Mouse (Mus musculus) cerebellum, adult 2 months (tissue): ENCODE results near the gene Krt10. TPM values are rescaled to one million over a fixed set of nuclear protein-coding genes. Genes with fewer than 3 reads are reported as not detected.

Experiments used
- DNase-seq, 2 experiments: peaks; one replicate each; pipeline ENCODE4 v3.0.0; 2021
- H3K27ac ChIP-seq: fragments of 200-500 bp; 2 replicates; pipeline ENCODE4 v1.5.1; 2012; ENCODE audit warnings: low read length, control low read depth, inconsistent platforms; ENCODE audit not compliant: insufficient read depth
- H3K27me3 ChIP-seq: fragments of 200-500 bp; 2 replicates; pipeline ENCODE4 v1.6.1; 2012; ENCODE audit warnings: inconsistent platforms, mild to moderate bottlenecking, low read length, moderate library complexity; ENCODE audit not compliant: control insufficient read depth, insufficient read depth
- H3K4me1 ChIP-seq: fragments of 200-500 bp; 2 replicates; pipeline ENCODE4 v1.6.1; 2011; ENCODE audit warnings: low read length; ENCODE audit not compliant: control insufficient read depth, insufficient read depth
- H3K4me3 ChIP-seq: fragments of 200-500 bp; replicated peaks from 2 replicates; pipeline ENCODE3; 2011; ENCODE audit warnings: mild to moderate bottlenecking, low read depth, low read length, control low read depth; ENCODE audit not compliant: insufficient read depth
- CTCF ChIP-seq: fragments of 200-500 bp; IDR thresholded peaks from 2 replicates; pipeline ENCODE4 v1.5.1; 2011; ENCODE audit warnings: low read depth, mild to moderate bottlenecking, control low read depth, low read length, moderate library complexity, borderline replicate concordance; ENCODE audit not compliant: insufficient read depth
- POLR2A ChIP-seq: fragments of 200-500 bp; IDR thresholded peaks from 2 replicates; pipeline ENCODE4 v1.6.1; 2011; ENCODE audit warnings: low read length, control low read depth, borderline replicate concordance; ENCODE audit not compliant: insufficient read depth
- WGBS: fragments of 180-500 bp; shearing (Covaris S2); methylation state at CpG from one replicate; pipeline ENCODE4 v1.1.7; 2018; 5-methylcytosine and 5-hydroxymethylcytosine counted together
- polyA plus RNA-seq: library from polyadenylated mRNA; depleted of rRNA; stranded (reverse); fragments of >200 nt; gene quantifications from 2 replicates; pipeline ENCODE4 v1.2.3, GENCODE M21; 2012; rRNA removed

The Krt10 gene
- polyA plus RNA-seq, 1 experiment = 12.6 TPM

GRCm38 (mm10) chr11:99369853-99370451, 19.2 kb downstream of the Krt10 start:
- TF ChIP-seq CTCF (no peak), POLR2A (no peak)
- 50% methylated on average over 8 of the region's 8 CpGs for WGBS
- no peaks in the 10 kb centered on the region for H3K27me3 ChIP-seq
- H3K4me3 ChIP-seq = no peak overlapping the region
- no peak overlapping the region for H3K27ac ChIP-seq
- H3K4me1 ChIP-seq = 0 out of 2 replicates have a peak, but pooled peaks cover 4% of the 10 kb centered on the region
- peak; percentile 50 to 73 for DNase-seq

- WGBS = 12% methylated on average over 3 of the region's 3 CpGs
- H3K27ac ChIP-seq = no peak overlapping the region
- peak in 1 of 2 experiments; percentile 14 for DNase-seq
- 0 out of 2 replicates have a peak, but pooled peaks cover 4% of the 10 kb centered on the region for H3K4me1 ChIP-seq
- H3K27me3 ChIP-seq = no peaks in the 10 kb centered on the region
- H3K4me3 ChIP-seq = no peak overlapping the region
- TF ChIP-seq POLR2A (no peak), CTCF (peak; percentile 30; the same call in 1 of the 2 replicates)
Measured at GRCm38 (mm10) chr11:99369229-99369628, 19.9 kb downstream of the Krt10 start.

GRCm38 (mm10) chr11:99366791-99367190, 22.4 kb downstream of the Krt10 start:
- no peaks in the 10 kb centered on the region for H3K27me3 ChIP-seq
- no peak for TF ChIP-seq POLR2A
- DNase-seq = peak in 1 of 2 experiments; percentile 22
- no peak overlapping the region for H3K4me3 ChIP-seq
- WGBS = 34% methylated on average over 10 of the region's 10 CpGs
- no peak overlapping the region for H3K27ac ChIP-seq
- H3K4me1 ChIP-seq = 0 out of 2 replicates have a peak, but pooled peaks cover 4% of the 10 kb centered on the region

GRCm38 (mm10) chr11:99364412-99364811, 24.8 kb downstream of the Krt10 start:
- Histone ChIP-seq H3K4me1 (no peaks in the 10 kb centered on the region), H3K27me3 (no peaks in the 10 kb centered on the region), H3K4me3 (no peak overlapping the region), H3K27ac (no peak overlapping the region)
- whole genome bisulfite sequencing = 23% methylated on average over 9 of the region's 9 CpGs
- TF ChIP-seq CTCF = peak; percentile 57; the same call in 1 of the 2 replicates
- no peak for TF ChIP-seq POLR2A
- peak; percentile 21 to 40 for DNase-seq

- H3K27ac ChIP-seq = no peak overlapping the region
- H3K4me1 ChIP-seq = no peaks in the 10 kb centered on the region
- no peak for DNase-seq
- no peaks in the 10 kb centered on the region; the same call in 1 of the 2 replicates for H3K27me3 ChIP-seq
- no peak overlapping the region for H3K4me3 ChIP-seq
- 89% methylated on average over 8 of the region's 8 CpGs for WGBS
- TF ChIP-seq POLR2A (no peak), CTCF (no peak)
Measured at GRCm38 (mm10) chr11:99361423-99361822, 27.7 kb downstream of the Krt10 start.

GRCm38 (mm10) chr11:99351004-99351403, 38.2 kb downstream of the Krt10 start, which contains the start of gene Krt27:
Krt27 (minus strand) TSS chr11:99351104.
- TF ChIP-seq POLR2A (no peak), CTCF (no peak)
- no peak within 1 kb of the TSS for H3K4me3 ChIP-seq
- H3K27ac ChIP-seq = no peak within 1 kb of the TSS
- WGBS = 79% methylated on average over 12 of the region's 12 CpGs
- no peaks in the 10 kb centered on the region for H3K4me1 ChIP-seq
- H3K27me3 ChIP-seq = no peaks in the 10 kb centered on the region
- DNase-seq = no peak

- TF ChIP-seq CTCF (no peak), POLR2A (no peak)
Measured at GRCm38 (mm10) chr11:99339299-99339847, 49.8 kb downstream of the Krt10 start.

GRCm38 (mm10) chr11:99337866-99338265, 51.3 kb downstream of the Krt10 start, which contains the start of gene Krt26:
Krt26 (minus strand) TSS chr11:99337966.
- DNase-seq = no peak
- TF ChIP-seq CTCF (no peak), POLR2A (no peak)
- WGBS = 89% methylated on average over 11 of the region's 11 CpGs
- Histone ChIP-seq H3K4me3 (no peak within 1 kb of the TSS), H3K4me1 (no peaks in the 10 kb centered on the region), H3K27ac (no peak within 1 kb of the TSS), H3K27me3 (no peaks in the 10 kb centered on the region)

More at GRCm38 (mm10) chr11:99339299-99339847, 49.8 kb downstream of the Krt10 start:
- no peak overlapping the region for H3K4me3 ChIP-seq
- DNase-seq = no peak
- no peaks in the 10 kb centered on the region for H3K4me1 ChIP-seq
- WGBS = 8% methylated on average over 11 of the region's 11 CpGs
- no peaks in the 10 kb centered on the region for H3K27me3 ChIP-seq
- H3K27ac ChIP-seq = no peak overlapping the region

Other genes with a start within 250 kb of the Krt10 start
- gene Ccr7, start 234.3 kb downstream of the Krt10 start, polyA plus RNA-seq = 0.11 and 0.30 TPM in 2 replicates
- gene Smarce1, start 158.3 kb downstream of the Krt10 start, polyA plus RNA-seq = 63.3 and 67.1 TPM in 2 replicates
- 37.8 and 39.9 TPM in 2 replicates for gene Krt222, start 145.3 kb downstream of the Krt10 start, polyA plus RNA-seq
- 0.44 and 0.65 TPM in 2 replicates for gene Krt24, start 104.1 kb downstream of the Krt10 start, polyA plus RNA-seq
- gene Krt25, start 66.4 kb downstream of the Krt10 start, polyA plus RNA-seq = 7.0 and 7.2 TPM in 2 replicates
- 0.14 and 0.15 TPM in 2 replicates for gene Krt26, start 51.4 kb downstream of the Krt10 start, polyA plus RNA-seq
- not detected in 2 replicates for gene Krt27, start 38.3 kb downstream of the Krt10 start, polyA plus RNA-seq
- gene Krt28, start 14.5 kb downstream of the Krt10 start, polyA plus RNA-seq = 2.5 and 2.6 TPM in 2 replicates
- 0.11 TPM in 1 of 2 replicates, not detected in the other for gene Krt12, start 32.9 kb upstream of the Krt10 start, polyA plus RNA-seq
- not detected in 2 replicates for gene Krt20, start 48.8 kb upstream of the Krt10 start, polyA plus RNA-seq
- gene Krt23, start 103.8 kb upstream of the Krt10 start, polyA plus RNA-seq = 0.06 and 0.08 TPM in 2 replicates
- gene Krt39, start 132.0 kb upstream of the Krt10 start, polyA plus RNA-seq = not detected in 2 replicates
- gene Krt40, start 153.8 kb upstream of the Krt10 start, polyA plus RNA-seq = not detected in 2 replicates
- gene Krtap3-3, start 161.5 kb upstream of the Krt10 start, polyA plus RNA-seq = not detected in 2 replicates
- not detected in 2 replicates for gene Krtap3-2, start 167.5 kb upstream of the Krt10 start, polyA plus RNA-seq
- not detected in 2 replicates for gene Gm11939, start 170.1 kb upstream of the Krt10 start, polyA plus RNA-seq
- gene Krtap3-1, start 177.3 kb upstream of the Krt10 start, polyA plus RNA-seq = not detected in 2 replicates
- not detected in 2 replicates for gene Krtap1-5, start 191.7 kb upstream of the Krt10 start, polyA plus RNA-seq
- not detected in 2 replicates for gene Krtap1-4, start 194.3 kb upstream of the Krt10 start, polyA plus RNA-seq
- gene Krtap1-3, start 202.0 kb upstream of the Krt10 start, polyA plus RNA-seq = not detected in 2 replicates
- not detected in 2 replicates for gene Krtap9-3, start 208.7 kb upstream of the Krt10 start, polyA plus RNA-seq
- gene Gm11938, start 213.9 kb upstream of the Krt10 start, polyA plus RNA-seq = not detected in 2 replicates
- gene Gm11937, start 220.8 kb upstream of the Krt10 start, polyA plus RNA-seq = not detected in 2 replicates
- not detected in 2 replicates for gene Krtap2-4, start 225.5 kb upstream of the Krt10 start, polyA plus RNA-seq
- gene Gm11562, start 231.1 kb upstream of the Krt10 start, polyA plus RNA-seq = not detected in 2 replicates
- gene Krtap4-1, start 238.9 kb upstream of the Krt10 start, polyA plus RNA-seq = not detected in 2 replicates
- not detected in 2 replicates for gene Krtap4-2, start 245.7 kb upstream of the Krt10 start, polyA plus RNA-seq